Mouse (Mus musculus): Measurements from ENCODE around the gene Med26. TPM values are rescaled to one million over a fixed set of nuclear protein-coding genes. Genes with fewer than 3 reads are reported as not detected.

The Med26 gene
- total and polyA plus RNA-seq, 3 experiments: 14.1 to 28.3 TPM; not detected in 1

DNA sequence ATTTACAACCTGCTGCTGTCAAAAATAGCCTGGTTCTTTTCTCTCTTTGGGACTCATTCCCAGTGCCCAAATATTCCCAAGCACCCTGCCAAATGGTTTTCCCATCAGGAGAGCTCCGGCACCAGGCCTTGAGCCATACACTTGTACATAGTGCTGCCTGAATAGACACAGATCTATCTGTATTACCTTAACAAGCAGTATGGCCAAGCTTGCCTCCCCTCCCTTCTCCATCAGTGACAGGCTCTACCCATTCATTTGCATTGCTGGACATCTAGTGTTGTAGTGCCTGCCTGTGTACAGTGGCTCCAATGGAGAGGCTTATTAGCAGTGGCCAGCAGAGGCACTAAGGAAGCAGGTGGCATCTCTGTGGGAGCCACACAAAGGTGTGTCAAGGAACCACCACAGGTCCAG, 47.5 kb downstream of the Med26 start:
- Histone ChIP-seq H3K79me2 (ENCODE audit: control insufficient read depth, insufficient read depth, low read length, poor library complexity) (peaks cover 51% of the 10 kb centered on the region), H3K27me3 (ENCODE audit: control insufficient read depth in 1 of 2, insufficient read depth in 2 of 2, low read length in 2 of 2) (no peaks in the 10 kb centered on the region), H3K9ac (ENCODE audit: control insufficient read depth, low read depth, low read length, poor library complexity, severe bottlenecking) (no peak overlapping the region), H3K9me3 (replicated peaks; ENCODE audit: insufficient read depth, low read length) (no peaks in the 10 kb centered on the region), H3K36me3 (ENCODE audit: control insufficient read depth in 1 of 2, insufficient read depth in 2 of 2, low read length in 2 of 2) (peaks cover 6 to 8% of the 10 kb centered on the region in 2 experiments), H3K4me3 (ENCODE audit: control insufficient read depth in 1 of 2, insufficient read depth in 1 of 2, low read depth in 2 of 2, low read length in 2 of 2) (no peak overlapping the region), H3K4me1 (ENCODE audit: control insufficient read depth in 1 of 2, insufficient read depth in 2 of 2, low read length in 2 of 2) (peaks cover 5 to 8% of the 10 kb centered on the region in 2 experiments), H3K27ac (ENCODE audit: control insufficient read depth, low read depth, low read length) (no peak overlapping the region)
- no peak for DNase-seq (ENCODE audit: low read depth, low spot score)
- TF ChIP-seq MXI1 (IDR thresholded peaks at IDR 0.05; ENCODE audit: low read depth, low read length): no peak
- no peak for TF ChIP-seq MAX (IDR thresholded peaks at IDR 0.05; ENCODE audit: low read length)
- TF ChIP-seq CTCF (IDR thresholded peaks at IDR 0.05 in 2 of 3, conservative IDR thresholded peaks at IDR 0.05 in 1 of 3; ENCODE audit: control insufficient read depth in 1 of 3, insufficient read depth in 1 of 3, low read depth in 2 of 3, low read length in 3 of 3, poor library complexity in 1 of 3, severe bottlenecking in 1 of 3): no peak
- TF ChIP-seq GABPA (IDR thresholded peaks at IDR 0.05; ENCODE audit: low read depth, low read length): no peak
- TF ChIP-seq USF1 (IDR thresholded peaks at IDR 0.05; ENCODE audit: low read depth, low read length): no peak
- TF ChIP-seq HCFC1 (IDR thresholded peaks at IDR 0.05; ENCODE audit: low read depth, low read length): no peak
- no peak for TF ChIP-seq NELFE (IDR thresholded peaks at IDR 0.05; ENCODE audit: low read depth, low read length)
- no peak for TF ChIP-seq RCOR1 (IDR thresholded peaks at IDR 0.05; ENCODE audit: low read depth, low read length)
- no peak for TF ChIP-seq E2F4 (IDR thresholded peaks at IDR 0.05; ENCODE audit: borderline replicate concordance, low read depth, low read length)
- TF ChIP-seq MYC (IDR thresholded peaks at IDR 0.05; ENCODE audit: low read depth, low read length): no peak
- no peak for TF ChIP-seq POLR2AphosphoS2 (IDR thresholded peaks at IDR 0.05; ENCODE audit: low read length)
- TF ChIP-seq USF2 (IDR thresholded peaks at IDR 0.05; ENCODE audit: borderline replicate concordance in 1 of 2, insufficient read depth in 1 of 2, low read depth in 1 of 2, low read length in 2 of 2): no peak
- TF ChIP-seq JUND (IDR thresholded peaks at IDR 0.05; ENCODE audit: low read depth, low read length): no peak
- TF ChIP-seq RAD21 (IDR thresholded peaks at IDR 0.05; ENCODE audit: low read depth, low read length): no peak
- TF ChIP-seq CHD1 (IDR thresholded peaks at IDR 0.05; ENCODE audit: low read depth, low read length): no peak
- TF ChIP-seq MYB (IDR thresholded peaks at IDR 0.05; ENCODE audit: low read depth, low read length): no peak
- TF ChIP-seq NRF1 (IDR thresholded peaks at IDR 0.05; ENCODE audit: insufficient read depth, low read depth, low read length, poor library complexity, severe bottlenecking): no peak

DNA sequence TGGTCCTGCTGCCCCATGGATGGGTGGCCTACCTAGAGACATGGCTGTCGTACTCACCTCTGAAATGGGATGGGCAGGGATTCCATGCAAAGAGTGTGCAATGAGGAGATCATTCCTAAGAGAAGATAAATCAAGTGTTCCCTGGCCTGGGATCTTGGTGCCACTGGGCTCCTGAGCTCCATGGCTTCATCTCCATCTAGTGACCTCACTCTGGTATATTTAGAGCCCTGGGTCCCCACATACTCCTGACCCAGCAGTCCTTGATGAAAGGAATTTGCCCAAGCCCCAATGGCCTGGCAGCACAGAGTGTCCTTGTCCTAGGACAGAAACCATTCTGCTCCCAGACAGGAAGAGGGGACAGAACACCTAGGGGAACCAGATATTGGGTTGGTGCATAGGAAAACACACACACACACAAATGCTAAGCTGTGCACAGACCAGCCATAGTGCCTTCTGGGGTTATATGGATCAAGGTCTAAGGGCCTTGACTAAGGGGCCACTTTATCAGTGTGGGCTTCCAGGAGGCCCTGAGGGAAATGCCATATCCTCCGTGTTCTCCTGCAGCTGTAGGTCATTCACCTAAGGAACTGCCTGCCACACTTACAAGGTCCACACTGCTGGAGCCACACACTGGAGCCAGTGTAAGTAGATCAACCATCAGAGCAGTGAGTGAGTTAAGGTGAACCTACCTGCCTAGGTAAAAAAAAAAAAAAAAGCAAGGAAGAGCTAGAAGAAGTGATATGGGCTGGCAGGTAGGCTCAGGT, 48.4 kb downstream of the Med26 start:
- no peaks in the 10 kb centered on the region for H3K27me3 ChIP-seq (ENCODE audit: control insufficient read depth in 1 of 2, insufficient read depth in 2 of 2, low read length in 2 of 2)
- TF ChIP-seq CHD1 (IDR thresholded peaks at IDR 0.05; ENCODE audit: low read depth, low read length) (no peak), USF1 (IDR thresholded peaks at IDR 0.05; ENCODE audit: low read depth, low read length) (no peak), ZKSCAN1 (IDR thresholded peaks at IDR 0.05; ENCODE audit: low read depth, low read length) (no peak), HCFC1 (IDR thresholded peaks at IDR 0.05; ENCODE audit: low read depth, low read length) (no peak), GABPA (IDR thresholded peaks at IDR 0.05; ENCODE audit: low read depth, low read length) (no peak), ETS1 (IDR thresholded peaks at IDR 0.05; ENCODE audit: low read depth, low read length) (no peak), POLR2AphosphoS2 (IDR thresholded peaks at IDR 0.05; ENCODE audit: low read length) (no peak), MEF2A (IDR thresholded peaks at IDR 0.05; ENCODE audit: extremely low read depth, insufficient replicate concordance, low read depth, low read length, poor library complexity, severe bottlenecking) (no peak), JUND (IDR thresholded peaks at IDR 0.05; ENCODE audit: low read depth, low read length) (no peak), POLR2AphosphoS5 (IDR thresholded peaks at IDR 0.05; ENCODE audit: borderline replicate concordance, low read depth, low read length) (no peak), SMC3 (IDR thresholded peaks at IDR 0.05; ENCODE audit: low read depth, low read length) (no peak), BHLHE40 (IDR thresholded peaks at IDR 0.05; ENCODE audit: borderline replicate concordance, low read depth, low read length) (no peak), ZC3H11A (IDR thresholded peaks at IDR 0.05; ENCODE audit: low read depth, low read length) (no peak), ZMIZ1 (IDR thresholded peaks at IDR 0.05; ENCODE audit: low read depth, low read length) (no peak), ZNF384 (IDR thresholded peaks at IDR 0.05; ENCODE audit: low read depth, low read length) (no peak), EP300 (IDR thresholded peaks at IDR 0.05; ENCODE audit: low read depth in 1 of 2, low read length in 2 of 2) (no peak), MAFK (IDR thresholded peaks at IDR 0.05; ENCODE audit: borderline replicate concordance, low read depth, low read length) (no peak)
- no peak overlapping the region for H3K9ac ChIP-seq (ENCODE audit: control insufficient read depth, low read depth, low read length, poor library complexity, severe bottlenecking)
- peaks cover under 1 to 6% of the 10 kb centered on the region in 2 experiments for H3K36me3 ChIP-seq (ENCODE audit: control insufficient read depth in 1 of 2, insufficient read depth in 2 of 2, low read length in 2 of 2)
- no peak for DNase-seq (ENCODE audit: low read depth, low spot score)
- no peaks in the 10 kb centered on the region for H3K9me3 ChIP-seq (replicated peaks; ENCODE audit: insufficient read depth, low read length)
- H3K4me3 ChIP-seq (ENCODE audit: control insufficient read depth in 1 of 2, insufficient read depth in 1 of 2, low read depth in 2 of 2, low read length in 2 of 2): no peak overlapping the region
- H3K4me1 ChIP-seq (ENCODE audit: control insufficient read depth in 1 of 2, insufficient read depth in 2 of 2, low read length in 2 of 2): peaks cover 0 to 3% of the 10 kb centered on the region in 2 experiments; a peak in 2 of 4 replicates
- peaks cover 47% of the 10 kb centered on the region for H3K79me2 ChIP-seq (ENCODE audit: control insufficient read depth, insufficient read depth, low read length, poor library complexity)
- no peak overlapping the region for H3K27ac ChIP-seq (ENCODE audit: control insufficient read depth, low read depth, low read length)
